ENCODE assay signal across 31 mouse cellular contexts in genomic region chr16:10641146-10641545, GRCm38 (mm10).
"Had no signal": no experiment of that assay in that cellular context is flagged by ENCODE, and none has a peak within 500 bp of the region (broad histone marks: within the 10 kb centered on the region; RNA-seq: fewer than 3 reads in every experiment).

No protein-coding gene starts in this region.

- H3K9ac ChIP-seq: heart, embryonic 12.5 days; heart, embryonic 13.5 days; heart, embryonic 15.5 days; hindbrain, embryonic 12.5 days; hindbrain, embryonic 13.5 days; hindbrain, embryonic 14.5 days; hindbrain, embryonic 15.5 days; intestine, embryonic 15.5 days; kidney, embryonic 15.5 days had no signal

- H3K36me3 ChIP-seq: heart, embryonic 12.5 days; heart, embryonic 13.5 days; heart, embryonic 15.5 days; hindbrain, embryonic 10.5 days; hindbrain, embryonic 12.5 days; hindbrain, embryonic 15.5 days; intestine, embryonic 15.5 days; kidney, embryonic 15.5 days had no signal

- H3K4me1 ChIP-seq: hindbrain, embryonic 12.5 days; hindbrain, embryonic 15.5 days had no signal

- DNase-seq: heart, postnatal 10 days; heart, postnatal 14 days; heart, postnatal 36 days; heart, postnatal 4 days; kidney, adult 11 months; kidney, adult 18-20 months; kidney, adult 2 months; kidney, adult 8-10 months; kidney, adult 9 months; kidney, postnatal 10 days; kidney, postnatal 14 days; kidney, postnatal 25 days; kidney, postnatal 36 days; kidney, postnatal 4 days; layer of hippocampus, adult 9-11 months; layer of hippocampus, postnatal 36 days had no signal

- H3K27ac ChIP-seq: heart, embryonic 13.5 days; heart, embryonic 15.5 days; hindbrain, embryonic 10.5 days; hindbrain, embryonic 12.5 days; hindbrain, embryonic 13.5 days; hindbrain, embryonic 14.5 days; hindbrain, embryonic 15.5 days; hindbrain, postnatal 0 days; intestine, embryonic 15.5 days; kidney, embryonic 15.5 days; kidney, postnatal 0 days; layer of hippocampus, adult 2 months; left cerebral cortex, adult 2 months had no signal

- H3K4me3 ChIP-seq: heart, embryonic 12.5 days; heart, embryonic 13.5 days; heart, embryonic 15.5 days; hindbrain, embryonic 10.5 days; hindbrain, embryonic 12.5 days; hindbrain, embryonic 13.5 days; hindbrain, embryonic 15.5 days; intestine, embryonic 15.5 days; kidney, embryonic 15.5 days; layer of hippocampus, adult 2 months; left cerebral cortex, adult 2 months had no signal

- H3K4me2 ChIP-seq: heart, embryonic 11.5 days; heart, embryonic 12.5 days; heart, embryonic 13.5 days; heart, embryonic 15.5 days; hindbrain, embryonic 12.5 days; hindbrain, embryonic 13.5 days; hindbrain, embryonic 14.5 days; hindbrain, embryonic 15.5 days; intestine, embryonic 15.5 days; kidney, embryonic 15.5 days had no signal

- H3K27me3 ChIP-seq: heart, embryonic 12.5 days; heart, embryonic 13.5 days; heart, embryonic 15.5 days; hindbrain, embryonic 12.5 days; hindbrain, embryonic 13.5 days; hindbrain, embryonic 15.5 days; intestine, embryonic 15.5 days; kidney, embryonic 15.5 days had no signal

- H3K9me3 ChIP-seq: heart, embryonic 12.5 days; heart, embryonic 13.5 days; heart, embryonic 15.5 days; hindbrain, embryonic 10.5 days; hindbrain, embryonic 12.5 days; hindbrain, embryonic 13.5 days; hindbrain, embryonic 15.5 days; intestine, embryonic 15.5 days; kidney, embryonic 15.5 days had no signal
